Mouse (Mus musculus) embryonic facial prominence, embryonic 13.5 days (tissue): ENCODE measurements around the gene Wdr93. TPM values are rescaled to one million over a fixed set of nuclear protein-coding genes. Genes with fewer than 3 reads are reported as not detected.
A peak's percentile ranks its signal among the peaks of the same experiment; 100 is the strongest.

Experiments
- ATAC-seq: fragments of 200-750 bp; cut with Nextera tagmentation; 2 replicates; pipeline ENCODE4 v1.8.0; 2017; ENCODE audit warnings: low read depth; ENCODE audit not compliant: insufficient number of reproducible peaks, insufficient read depth, low FRiP score, low TSS enrichment
- H3K27ac ChIP-seq: fragments of 300-500 bp; sonication (generic); 2 replicates; pipeline ENCODE4 v1.5.1; 2015; ENCODE audit warnings: moderate library complexity, mild to moderate bottlenecking, inconsistent platforms
- H3K27me3 ChIP-seq: fragments of 300-500 bp; sonication (generic); 2 replicates; pipeline ENCODE4 v1.6.1; 2015; ENCODE audit warnings: mild to moderate bottlenecking, inconsistent platforms
- H3K36me3 ChIP-seq: fragments of 300-500 bp; sonication (generic); 2 replicates; pipeline ENCODE4 v1.6.1; 2015; ENCODE audit warnings: mild to moderate bottlenecking, inconsistent platforms
- H3K4me1 ChIP-seq: fragments of 300-500 bp; sonication (generic); 2 replicates; pipeline ENCODE4 v1.6.1; 2015; ENCODE audit warnings: inconsistent platforms
- H3K4me2 ChIP-seq: fragments of 300-500 bp; sonication (generic); 2 replicates; pipeline ENCODE4 v1.6.1; 2015; ENCODE audit warnings: moderate library complexity, mild to moderate bottlenecking, inconsistent platforms
- H3K4me3 ChIP-seq: fragments of 300-500 bp; sonication (generic); 2 replicates; pipeline ENCODE4 v1.5.1; 2015; ENCODE audit warnings: mild to moderate bottlenecking, inconsistent platforms
- H3K9ac ChIP-seq: fragments of 300-500 bp; sonication (generic); 2 replicates; pipeline ENCODE4 v1.6.1; 2015; ENCODE audit warnings: mild to moderate bottlenecking, inconsistent platforms
- H3K9me3 ChIP-seq: fragments of 300-500 bp; sonication (generic); 2 replicates; pipeline ENCODE4 v1.6.1; 2016; ENCODE audit warnings: inconsistent platforms
- WGBS: fragments of 180-500 bp; shearing (Covaris S2); methylation state at CpG from one replicate; pipeline ENCODE4 v1.1.7; 2015; ENCODE audit warnings: mixed read lengths; 5-methylcytosine and 5-hydroxymethylcytosine counted together
- polyA plus RNA-seq: library from polyadenylated mRNA; unstranded; fragments of >200 nt; fragmentation: Nextera tagmentation; extraction: Ambion mirVana; gene quantifications from 2 replicates; pipeline ENCODE4 v1.2.1, GENCODE M21; 2015

Wdr93 gene
- polyA plus RNA-seq, 1 experiment from 2014 or later, result 0.20 TPM

- Histone ChIP-seq H3K9ac (no peak overlapping the region), H3K36me3 (no peaks in the 10 kb centered on the region), H3K4me1 (peaks cover 14% of the 10 kb centered on the region), H3K4me3 (no peak overlapping the region), H3K4me2 (no peak overlapping the region), H3K27me3 (peaks cover 26% of the 10 kb centered on the region), H3K27ac (no peak overlapping the region), H3K9me3 (no peaks in the 10 kb centered on the region)
- no peak for ATAC-seq
- 79% methylated on average over 7 of the region's 7 CpGs for WGBS
Measured at GRCm38 (mm10) chr7:79808561-79808960, 65.6 kb downstream of the Wdr93 start.

DNA sequence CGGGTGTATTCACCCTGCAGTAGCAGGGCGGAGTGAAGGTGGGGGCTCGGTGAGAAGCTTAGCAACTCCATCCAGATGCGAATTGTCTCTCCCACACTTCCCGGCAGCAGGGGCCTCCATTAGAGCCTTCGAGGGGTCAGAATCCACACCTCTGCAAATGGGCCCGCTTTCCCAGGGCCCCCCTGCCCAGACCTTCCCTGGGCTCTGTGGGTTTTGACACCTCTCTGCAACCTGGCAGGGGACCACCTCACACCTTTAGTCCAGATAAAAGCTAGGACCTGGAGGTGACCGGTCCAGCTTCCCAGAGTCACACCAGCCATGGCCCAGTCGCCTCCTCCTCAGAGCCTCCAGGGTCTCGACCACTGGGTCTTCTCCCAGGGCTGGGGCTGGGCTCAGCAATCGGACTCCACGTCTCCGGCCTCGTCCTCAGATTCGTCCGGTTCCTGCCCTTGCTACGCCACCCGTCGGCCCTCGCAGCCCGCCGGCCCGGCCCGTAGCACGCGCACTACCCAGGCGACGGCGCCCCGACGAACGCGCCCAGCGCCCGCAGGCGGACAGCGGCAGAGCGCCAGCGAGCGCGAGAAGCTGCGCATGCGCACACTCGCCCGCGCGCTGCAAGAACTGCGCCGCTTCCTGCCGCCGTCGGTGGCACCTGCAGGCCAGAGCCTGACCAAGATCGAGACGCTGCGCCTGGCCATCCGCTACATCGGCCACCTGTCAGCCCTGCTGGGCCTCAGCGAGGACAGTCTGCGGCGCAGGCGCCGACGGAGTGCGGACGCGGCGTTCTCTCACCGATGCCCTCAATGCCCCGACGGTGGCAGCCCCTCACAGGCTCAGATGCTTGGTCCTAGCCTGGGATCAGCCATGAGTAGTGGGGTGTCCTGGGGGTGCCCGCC is 67.9 kb downstream of the Wdr93 start, which contains the start of gene Mesp2:
TSS of gene Mesp2 (plus strand) at position 117 of the 896 bp plus-strand sequence.
- H3K4me1 ChIP-seq, result peaks cover 10% of the 10 kb centered on the region
- WGBS, result 19% methylated on average over 67 of the region's 71 CpGs
- ATAC-seq, result peak; percentile 34; the same call in 1 of the 2 replicates
- H3K36me3 ChIP-seq, result no peaks in the 10 kb centered on the region
- H3K4me2 ChIP-seq, result peak within 1 kb of the TSS; percentile 73
- peaks cover 26% of the 10 kb centered on the region for H3K27me3 ChIP-seq
- H3K27ac ChIP-seq, result no peak within 1 kb of the TSS
- no peaks in the 10 kb centered on the region for H3K9me3 ChIP-seq
- peak within 1 kb of the TSS; percentile 66 for H3K9ac ChIP-seq
- peak within 1 kb of the TSS; percentile 40 for H3K4me3 ChIP-seq

- H3K27me3 ChIP-seq, result peaks cover 35% of the 10 kb centered on the region
- H3K4me1 ChIP-seq, result peaks cover 13% of the 10 kb centered on the region
- no peaks in the 10 kb centered on the region for H3K9me3 ChIP-seq
- no peak overlapping the region for H3K27ac ChIP-seq
- no peak overlapping the region for H3K9ac ChIP-seq
- WGBS, result 86% methylated on average over 1 of the region's 1 CpGs
- H3K4me2 ChIP-seq, result no peak overlapping the region
- H3K4me3 ChIP-seq, result no peak overlapping the region
- ATAC-seq, result no peak
- H3K36me3 ChIP-seq, result no peaks in the 10 kb centered on the region
Measured at GRCm38 (mm10) chr7:79813409-79813808, 70.4 kb downstream of the Wdr93 start.

DNA sequence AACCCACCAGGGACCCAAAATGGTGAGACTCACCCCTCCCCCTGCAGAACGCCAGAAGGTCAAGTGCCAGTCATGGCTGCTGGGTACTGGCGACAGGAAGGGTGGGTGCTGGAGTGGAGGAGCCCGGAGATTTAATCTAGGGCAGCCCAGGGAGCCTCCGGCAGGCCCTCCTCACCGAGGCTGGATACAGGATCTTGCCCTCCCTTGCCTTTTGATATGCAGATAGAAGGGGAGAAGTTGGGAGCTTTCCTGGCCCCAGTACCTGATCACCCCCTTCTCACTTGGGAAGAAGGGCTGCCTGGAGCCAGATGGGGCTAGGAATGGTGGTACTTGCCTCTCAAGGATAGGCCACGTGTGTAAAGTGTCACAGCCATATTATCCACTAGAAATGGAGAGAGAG is 75.4 kb downstream of the Wdr93 start:
- Histone ChIP-seq H3K36me3 (no peaks in the 10 kb centered on the region), H3K9ac (peak overlapping the region; percentile 22; the same call in 1 of the 2 replicates), H3K27ac (no peak overlapping the region), H3K4me1 (peaks cover 40% of the 10 kb centered on the region), H3K27me3 (peaks cover 9% of the 10 kb centered on the region; the same call in 1 of the 2 replicates), H3K9me3 (no peaks in the 10 kb centered on the region), H3K4me2 (no peak overlapping the region), H3K4me3 (no peak overlapping the region)
- 5% methylated on average over 6 of the region's 6 CpGs for WGBS
- no peak for ATAC-seq

GRCm38 (mm10) chr7:79819515-79819914 is 76.6 kb downstream of the Wdr93 start:
- Histone ChIP-seq H3K9me3 (no peaks in the 10 kb centered on the region), H3K27ac (no peak overlapping the region), H3K4me1 (peaks cover 40% of the 10 kb centered on the region), H3K4me3 (no peak overlapping the region), H3K4me2 (no peak overlapping the region), H3K27me3 (peaks cover 9% of the 10 kb centered on the region; the same call in 1 of the 2 replicates), H3K9ac (no peak overlapping the region), H3K36me3 (peaks cover 8% of the 10 kb centered on the region)
- 23% methylated on average over 4 of the region's 4 CpGs for WGBS
- no peak for ATAC-seq

GRCm38 (mm10) chr7:79819996-79820395 is 77.0 kb downstream of the Wdr93 start:
- WGBS, result 38% methylated on average over 11 of the region's 11 CpGs
- Histone ChIP-seq H3K9ac (no peak overlapping the region), H3K27ac (no peak overlapping the region), H3K27me3 (peaks cover 9% of the 10 kb centered on the region; the same call in 1 of the 2 replicates), H3K36me3 (peaks cover 12% of the 10 kb centered on the region), H3K4me3 (no peak overlapping the region), H3K4me2 (no peak overlapping the region), H3K9me3 (no peaks in the 10 kb centered on the region), H3K4me1 (peaks cover 37% of the 10 kb centered on the region)
- ATAC-seq, result no peak

- H3K27ac ChIP-seq, result peak overlapping the region; percentile 16; the same call in 1 of the 2 replicates
- H3K9ac ChIP-seq, result no peak overlapping the region
- H3K36me3 ChIP-seq, result peaks cover 34% of the 10 kb centered on the region
- peaks cover 9% of the 10 kb centered on the region; the same call in 1 of the 2 replicates for H3K27me3 ChIP-seq
- H3K4me3 ChIP-seq, result no peak overlapping the region
- no peak overlapping the region for H3K4me2 ChIP-seq
- ATAC-seq, result no peak
- H3K9me3 ChIP-seq, result no peaks in the 10 kb centered on the region
- peaks cover 37% of the 10 kb centered on the region for H3K4me1 ChIP-seq
- 64% methylated on average over 12 of the region's 12 CpGs for WGBS
Measured at GRCm38 (mm10) chr7:79822092-79822695, 79.2 kb downstream of the Wdr93 start.

- 81% methylated on average over 3 of the region's 3 CpGs for WGBS
- Histone ChIP-seq H3K4me2 (no peak overlapping the region), H3K27me3 (no peaks in the 10 kb centered on the region), H3K4me3 (no peak overlapping the region), H3K4me1 (peaks cover 12% of the 10 kb centered on the region; the same call in 1 of the 2 replicates), H3K9ac (no peak overlapping the region), H3K9me3 (no peaks in the 10 kb centered on the region), H3K27ac (no peak overlapping the region), H3K36me3 (peaks cover 44% of the 10 kb centered on the region)
- ATAC-seq, result no peak
Measured at GRCm38 (mm10) chr7:79828341-79828740, 85.4 kb downstream of the Wdr93 start.

DNA sequence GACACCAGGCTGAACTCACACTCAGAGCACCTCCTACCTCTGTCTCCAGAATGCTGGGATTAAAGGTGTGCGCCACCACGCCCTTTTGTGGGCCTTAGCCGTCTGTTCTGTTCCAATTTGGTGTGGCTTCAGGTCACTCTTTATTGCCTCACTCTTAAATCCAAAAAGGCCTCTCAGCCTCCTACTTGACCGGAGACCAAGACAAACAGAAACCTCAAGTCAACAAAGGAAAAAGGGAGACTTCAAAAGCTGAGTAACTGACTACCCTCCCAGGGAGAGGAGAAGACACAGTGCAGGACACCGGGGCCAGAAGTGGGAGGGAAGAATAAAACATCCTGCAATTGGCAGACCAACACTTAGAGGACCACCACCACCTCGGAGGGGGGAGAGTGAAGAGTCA is 88.2 kb downstream of the Wdr93 start:
- Histone ChIP-seq H3K27me3 (no peaks in the 10 kb centered on the region), H3K4me1 (peaks cover 12% of the 10 kb centered on the region; the same call in 1 of the 2 replicates), H3K9me3 (no peaks in the 10 kb centered on the region), H3K27ac (0 out of 2 replicates have a peak overlapping the region, but pooled peaks have one; percentile 11), H3K9ac (no peak overlapping the region), H3K36me3 (peaks cover 32% of the 10 kb centered on the region), H3K4me3 (no peak overlapping the region), H3K4me2 (no peak overlapping the region)
- ATAC-seq, result no peak
- 78% methylated on average over 6 of the region's 6 CpGs for WGBS

DNA sequence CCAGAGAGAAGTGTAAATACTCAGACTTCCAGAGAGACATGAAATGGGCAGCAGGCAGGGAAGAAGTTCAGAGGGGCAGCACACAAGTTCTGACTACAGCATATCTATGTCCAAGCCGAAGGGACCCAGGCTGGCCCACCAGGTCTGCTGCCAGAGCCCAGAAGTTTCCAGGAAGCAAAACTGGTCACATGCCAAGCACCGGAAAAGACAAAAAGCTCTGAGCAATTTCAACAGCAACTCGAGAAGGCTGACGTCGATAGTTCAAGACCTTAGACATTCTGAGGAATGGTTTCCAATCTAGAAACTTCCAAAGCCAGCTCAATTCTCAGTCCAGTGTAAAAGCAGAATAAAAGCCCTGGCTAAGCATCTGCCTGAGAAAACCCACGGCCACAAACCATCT is 88.6 kb downstream of the Wdr93 start:
- Histone ChIP-seq H3K9me3 (no peaks in the 10 kb centered on the region), H3K27me3 (no peaks in the 10 kb centered on the region), H3K4me2 (no peak overlapping the region), H3K27ac (peak overlapping the region; percentile 11; the same call in 1 of the 2 replicates), H3K4me3 (no peak overlapping the region), H3K36me3 (peaks cover 28% of the 10 kb centered on the region), H3K9ac (no peak overlapping the region), H3K4me1 (peaks cover 12% of the 10 kb centered on the region; the same call in 1 of the 2 replicates)
- ATAC-seq, result no peak
- WGBS, result 66% methylated on average over 6 of the region's 6 CpGs

GRCm38 (mm10) chr7:79832980-79833379 is 90.0 kb downstream of the Wdr93 start:
- H3K36me3 ChIP-seq, result peaks cover 17% of the 10 kb centered on the region; the same call in 1 of the 2 replicates
- no peak overlapping the region for H3K4me2 ChIP-seq
- H3K4me3 ChIP-seq, result no peak overlapping the region
- no peaks in the 10 kb centered on the region for H3K27me3 ChIP-seq
- H3K27ac ChIP-seq, result no peak overlapping the region
- H3K9ac ChIP-seq, result no peak overlapping the region
- 0 out of 2 replicates have a peak, but pooled peaks have one; percentile 20 for ATAC-seq
- peaks cover 12% of the 10 kb centered on the region; the same call in 1 of the 2 replicates for H3K4me1 ChIP-seq
- H3K9me3 ChIP-seq, result no peaks in the 10 kb centered on the region
